Comparison of ENCODE assay signal across 9 mouse cellular contexts in genomic region chr7:66230246-66230637, GRCm38 (mm10).
DNase-seq lines count a peak whose midpoint lies in the region; ATAC-seq lines count a peak whose summit lies in the region.
"Had no signal": no experiment of that assay in that cellular context is flagged by ENCODE, and none has a peak within 500 bp of the region (broad histone marks: within the 10 kb centered on the region; RNA-seq: fewer than 3 reads in every experiment).

No protein-coding gene starts in this region.

- WGBS in lung, embryonic 15.5 days: 66% methylated on average over 4 of the region's 4 CpGs
- 55% methylated on average over 4 of the region's 4 CpGs for WGBS in forebrain, embryonic 11.5 days
- 59% methylated on average over 4 of the region's 4 CpGs for WGBS in limb, embryonic 13.5 days

- H3K4me3 ChIP-seq in lung, embryonic 15.5 days: no peak overlapping the region
- no peak overlapping the region for H3K4me3 ChIP-seq in forebrain, embryonic 11.5 days (ENCODE audit: low read depth, low read length)
- H3K4me3 ChIP-seq in limb, embryonic 13.5 days: no peak overlapping the region

- H3K4me2 ChIP-seq in lung, embryonic 15.5 days: no peak overlapping the region
- H3K4me2 ChIP-seq in forebrain, embryonic 11.5 days (ENCODE audit: low read depth, low read length, severe bottlenecking): no peak overlapping the region
- peak overlapping the region; percentile 30 for H3K4me2 ChIP-seq in limb, embryonic 13.5 days (replicated peaks)

- no peak for DNase-seq in lung, postnatal 14 days
- DNase-seq in forebrain, embryonic 11.5 days (ENCODE audit: low spot score): no peak
- no peak for DNase-seq in gastrocnemius, postnatal 25 days
- DNase-seq in Muller cell, postnatal 12 days (ENCODE audit: inconsistent ontology term): no peak
- DNase-seq in yolk sac, embryonic 10.5 days (ENCODE audit: low spot score): no peak

- ATAC-seq in lung, embryonic 15.5 days (ENCODE audit: borderline replicate concordance, extremely low read depth, low FRiP score, low TSS enrichment): no peak
- ATAC-seq in forebrain, embryonic 11.5 days (replicated peaks; ENCODE audit: low FRiP score): 0 out of 2 replicates have a peak, but pooled peaks have one; percentile 17
- no peak for ATAC-seq in limb, embryonic 13.5 days (ENCODE audit: low FRiP score, low read depth)
- ATAC-seq in neutrophil, adult 5-6 weeks (ENCODE audit: extremely low read depth, insufficient number of reproducible peaks, low FRiP score, poor library complexity, severe bottlenecking): peak; percentile 20; the same call in 1 of the 2 replicates

- H3K4me1 ChIP-seq in lung, embryonic 15.5 days: peaks cover 28% of the 10 kb centered on the region
- peaks cover 16% of the 10 kb centered on the region for H3K4me1 ChIP-seq in forebrain, embryonic 11.5 days (replicated peaks; ENCODE audit: control insufficient read depth, insufficient read depth, low read length)
- H3K4me1 ChIP-seq in limb, embryonic 13.5 days: peaks cover 53% of the 10 kb centered on the region

- H3K27me3 ChIP-seq in lung, embryonic 15.5 days: no peaks in the 10 kb centered on the region
- H3K27me3 ChIP-seq in forebrain, embryonic 11.5 days (ENCODE audit: control insufficient read depth, insufficient read depth, low read length): no peaks in the 10 kb centered on the region
- no peaks in the 10 kb centered on the region for H3K27me3 ChIP-seq in limb, embryonic 13.5 days

- no peak overlapping the region for H3K9ac ChIP-seq in lung, embryonic 15.5 days
- peak overlapping the region; percentile 43 for H3K9ac ChIP-seq in forebrain, embryonic 11.5 days (ENCODE audit: low read length)
- H3K9ac ChIP-seq in limb, embryonic 13.5 days: peak overlapping the region; percentile 27; the same call in 1 of the 2 replicates
- H3K9ac ChIP-seq: liver, embryonic 14.5 days had no signal

- H3K27ac ChIP-seq in lung, embryonic 15.5 days: peak overlapping the region; percentile 63
- peak overlapping the region; percentile 76 for H3K27ac ChIP-seq in forebrain, embryonic 11.5 days (ENCODE audit: low read depth, low read length)
- peak overlapping the region; percentile 97 for H3K27ac ChIP-seq in limb, embryonic 13.5 days
- H3K27ac ChIP-seq: liver, embryonic 14.5 days had no signal

- H3K36me3 ChIP-seq in lung, embryonic 15.5 days: no peaks in the 10 kb centered on the region
- H3K36me3 ChIP-seq in forebrain, embryonic 11.5 days (ENCODE audit: control insufficient read depth, insufficient read depth, low read length): no peaks in the 10 kb centered on the region
- H3K36me3 ChIP-seq in limb, embryonic 13.5 days: no peaks in the 10 kb centered on the region

- H3K9me3 ChIP-seq in lung, embryonic 15.5 days: no peaks in the 10 kb centered on the region
- H3K9me3 ChIP-seq in forebrain, embryonic 11.5 days (ENCODE audit: control insufficient read depth, low read length): no peaks in the 10 kb centered on the region
- no peaks in the 10 kb centered on the region for H3K9me3 ChIP-seq in limb, embryonic 13.5 days

Comparison
In these comparisons a context has a peak if more than half of its experiments do, and no peak if none do; other contexts are left out.
1. ATAC-seq: peak in forebrain, embryonic 11.5 days (single experiment) and neutrophil, adult 5-6 weeks (single experiment); none in lung, embryonic 15.5 days (single experiment) and limb, embryonic 13.5 days (single experiment).
2. Peak in every context shown above with its lines, with median percentiles within 50 percentile points of each other: H3K27ac ChIP-seq.